Mouse (Mus musculus) brain, adult 2 months (tissue): ENCODE data around the gene Snrpe.

Experiments used
- DNase-seq: peaks from one replicate; pipeline ENCODE4 v3.0.0; 2011; ENCODE audit warnings: low read depth, low spot score

The Snrpe gene

GRCm38 (mm10) chr1:133609771-133610502 is at the start of gene Snrpe:
TSS of gene Snrpe (minus strand) at chr1:133610291.
- peak; percentile 99 for DNase-seq

GRCm38 (mm10) chr1:133658878-133659277 is 48.8 kb upstream of the Snrpe start:
- DNase-seq, result no peak

- DNase-seq, result peak; percentile 46
Measured at GRCm38 (mm10) chr1:133656811-133657210, 46.7 kb upstream of the Snrpe start.

- no peak for DNase-seq
Measured at GRCm38 (mm10) chr1:133653033-133653432, 42.9 kb upstream of the Snrpe start.

GRCm38 (mm10) chr1:133650288-133651055 is 40.4 kb upstream of the Snrpe start:
- DNase-seq, result no peak

- DNase-seq, result no peak
Measured at GRCm38 (mm10) chr1:133645652-133646051, 35.6 kb upstream of the Snrpe start.

GRCm38 (mm10) chr1:133641163-133641562 is 31.1 kb upstream of the Snrpe start:
- peak; percentile 52 for DNase-seq

- no peak for DNase-seq
Measured at GRCm38 (mm10) chr1:133638517-133638916, 28.4 kb upstream of the Snrpe start.

- peak; percentile 29 for DNase-seq
Measured at GRCm38 (mm10) chr1:133632168-133632567, 22.1 kb upstream of the Snrpe start.

- peak; percentile 76 for DNase-seq
Measured at GRCm38 (mm10) chr1:133625052-133625451, 15.0 kb upstream of the Snrpe start.

- DNase-seq, result no peak
Measured at GRCm38 (mm10) chr1:133618311-133618710, 8.2 kb upstream of the Snrpe start.

- DNase-seq, result no peak
Measured at GRCm38 (mm10) chr1:133617908-133618307, 7.8 kb upstream of the Snrpe start.

GRCm38 (mm10) chr1:133613817-133614216 is 3.7 kb upstream of the Snrpe start:
- peak; percentile 6 for DNase-seq

- DNase-seq, result no peak
Measured at GRCm38 (mm10) chr1:133611436-133611835, 1.3 kb upstream of the Snrpe start.

GRCm38 (mm10) chr1:133610601-133611000 is 510 bp upstream of the Snrpe start:
- DNase-seq, result no peak

GRCm38 (mm10) chr1:133603174-133603573 is 6.9 kb downstream of the Snrpe start:
- DNase-seq, result no peak

GRCm38 (mm10) chr1:133596298-133597007 is 13.6 kb downstream of the Snrpe start:
- peak; percentile 42 for DNase-seq

GRCm38 (mm10) chr1:133585995-133586537 is 24.0 kb downstream of the Snrpe start:
- peak; percentile 32 for DNase-seq

- DNase-seq, result no peak
Measured at GRCm38 (mm10) chr1:133571293-133571692, 38.8 kb downstream of the Snrpe start.
